Mouse (Mus musculus) left cerebral cortex, adult 9 months (tissue): Measurements from ENCODE around the gene Olfr273.
A peak's percentile ranks its signal among the peaks of the same experiment; 100 is the strongest.
"Not testable (repeated sequence)": the region's sequence is repeated elsewhere in the genome, so short reads cannot be mapped to it uniquely, and the experiment has no call there.

ENCODE experiments used
- DNase-seq, 2 experiments: peaks; one replicate each; pipeline ENCODE4 v3.0.0; 2022; ENCODE audit warnings: low spot score in 2 of 2

The Olfr273 gene

GRCm38 (mm10) chr4:52859136-52859535, at the start of gene Olfr273:
Gene Olfr273, minus strand, starts transcription at chr4:52859236.
- DNase-seq, result no peak

GRCm38 (mm10) chr4:52864156-52864555, 5.1 kb upstream of the Olfr273 start:
- peak in 1 of 2 experiments; percentile 3 for DNase-seq

DNA sequence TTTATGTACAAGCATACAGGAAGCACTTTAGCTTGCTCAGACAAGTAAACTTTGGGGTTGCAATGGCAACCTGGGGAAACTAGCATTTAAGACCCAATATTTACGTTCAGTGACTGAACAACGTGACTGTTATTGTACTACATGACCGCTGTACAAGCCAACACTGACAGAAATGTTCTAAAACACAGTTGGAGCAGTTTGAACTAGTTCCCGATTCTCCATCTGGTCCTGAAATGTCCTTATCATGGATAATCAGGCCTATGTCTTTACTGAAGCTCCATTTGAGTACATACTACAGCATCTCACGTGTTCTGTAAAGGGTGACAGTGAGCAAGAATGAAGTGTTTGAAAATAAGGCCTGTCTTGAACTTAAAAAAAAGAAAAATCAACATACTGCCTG, 9.4 kb downstream of the Olfr273 start:
- DNase-seq, result no peak

DNA sequence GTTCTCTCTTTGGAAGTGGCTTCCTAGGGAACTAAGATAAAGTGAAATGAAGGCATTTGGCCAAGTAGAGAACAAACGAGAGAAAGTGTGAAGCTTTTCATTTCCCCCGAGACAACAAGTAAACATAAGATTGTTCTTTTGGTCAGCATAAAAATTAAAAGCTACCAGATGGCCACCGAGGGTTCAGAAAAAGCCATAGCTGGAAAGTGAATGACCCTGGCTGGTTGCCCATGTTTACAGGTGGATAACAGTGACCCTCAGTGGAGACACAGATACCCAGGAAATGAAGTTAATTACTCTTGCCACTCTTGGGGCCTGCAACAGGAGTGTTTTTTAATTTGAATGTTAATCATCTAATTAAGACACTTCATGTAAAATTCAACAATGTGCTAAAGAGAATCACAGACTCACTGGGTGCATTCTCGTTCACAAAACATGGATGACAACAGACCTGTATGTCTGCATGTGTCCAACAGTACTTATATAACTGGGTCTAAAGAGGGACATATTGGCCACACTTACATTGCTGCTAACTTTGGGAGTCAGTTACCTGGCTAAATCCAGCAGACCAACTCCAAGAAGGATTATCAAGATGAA, 9.9 kb downstream of the Olfr273 start:
- no peak for DNase-seq

- not testable (repeated sequence) for DNase-seq
Observed at GRCm38 (mm10) chr4:52845411-52845810, 13.6 kb downstream of the Olfr273 start.

- no peak for DNase-seq
Observed at GRCm38 (mm10) chr4:52821375-52821774, 37.7 kb downstream of the Olfr273 start.

DNA sequence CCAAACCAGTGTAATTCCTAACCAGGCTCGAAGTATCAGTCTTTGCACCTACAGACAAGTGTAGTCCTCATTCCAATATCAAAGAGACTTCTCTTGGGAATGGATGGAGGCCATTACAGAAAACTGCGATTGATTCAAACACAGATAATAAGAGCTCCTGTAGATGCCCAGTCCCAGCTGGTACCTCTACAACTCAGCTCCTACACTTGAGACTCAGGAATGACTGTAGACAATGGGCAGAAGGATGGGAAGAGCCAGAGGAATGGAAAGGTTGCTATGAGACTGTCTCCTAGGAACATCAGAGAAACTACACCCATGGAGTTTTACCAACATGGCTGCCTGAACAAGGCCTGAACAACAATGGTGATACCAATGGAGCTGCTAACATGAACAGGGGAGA, 44.7 kb downstream of the Olfr273 start, which contains the start of gene Olfr275:
Gene Olfr275 (plus strand): TSS at position 301 of the 400 bp plus-strand sequence.
- no peak for DNase-seq

DNA sequence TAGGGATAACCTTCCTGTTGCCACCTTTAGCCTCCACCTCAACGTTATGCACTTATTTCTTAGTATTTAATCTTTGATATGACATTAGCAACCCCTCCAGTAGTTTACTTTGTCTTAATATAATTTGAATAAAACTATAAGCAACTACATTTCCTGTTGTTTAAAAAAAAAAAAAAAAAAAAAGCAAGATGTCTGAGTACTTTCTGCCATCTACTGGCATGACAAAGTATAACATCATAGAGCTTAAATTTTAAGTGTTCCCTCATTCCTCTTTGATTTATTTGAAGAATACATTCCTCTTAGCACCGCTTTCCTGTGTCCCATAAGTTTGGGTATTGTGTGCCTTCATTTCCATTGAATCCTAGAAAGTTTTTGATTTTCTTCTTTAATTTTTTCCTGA, 47.2 kb downstream of the Olfr273 start:
- DNase-seq, result no peak
